Mouse (Mus musculus) naive thymus-derived CD4-positive, alpha-beta T cell, adult 2 months (primary cell): ENCODE measurements around the gene Acbd5.
"Not testable (repeated sequence)": the region's sequence is repeated elsewhere in the genome, so short reads cannot be mapped to it uniquely, and the experiment has no call there.

ENCODE experiments used
- DNase-seq: peaks from one replicate; pipeline ENCODE4 v3.0.0-alpha.2; 2011; ENCODE audit warnings: low read depth

Acbd5 gene

DNA sequence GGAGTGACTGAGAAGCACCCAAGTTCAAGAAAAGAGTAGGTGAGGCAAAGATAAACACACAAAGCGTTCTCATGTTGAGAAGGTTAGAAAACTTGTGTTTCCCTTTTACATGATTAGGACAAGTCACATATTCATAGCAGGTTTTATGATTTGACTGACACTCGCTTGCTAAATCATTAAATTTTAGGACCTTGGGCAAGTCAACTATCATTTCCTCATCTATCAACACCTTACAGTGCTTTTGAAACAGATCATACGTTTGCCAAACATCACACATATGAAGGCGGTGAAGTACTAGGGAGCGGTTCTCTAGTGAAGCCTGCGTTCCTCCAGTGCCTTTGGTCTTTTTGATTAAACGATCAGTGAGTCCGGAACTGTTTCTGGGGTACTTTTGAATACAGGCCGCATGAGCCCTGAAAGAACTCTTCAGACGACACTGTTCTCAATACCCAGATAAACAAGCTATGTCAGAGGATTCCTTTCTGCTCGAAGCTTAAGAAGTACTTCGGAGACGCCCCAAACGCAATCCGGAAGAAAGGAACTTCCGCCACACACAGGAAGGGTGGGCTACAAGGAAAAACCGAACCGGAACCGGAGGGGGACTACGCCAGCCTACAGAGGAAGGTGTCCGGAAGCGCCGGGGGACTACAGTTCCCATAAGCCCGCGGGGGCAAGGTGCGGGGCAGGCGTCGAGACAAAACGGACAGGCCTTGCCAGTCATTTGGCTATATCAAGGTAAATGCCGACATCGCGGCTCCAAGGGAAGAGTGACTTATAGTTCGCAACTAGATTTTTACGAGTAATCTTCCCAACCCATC lies at the start of gene Acbd5:
TSS of gene Acbd5 (plus strand) at position 616 of the 818 bp plus-strand sequence.
- peak; percentile 97 for DNase-seq

GRCm38 (mm10) chr2:23019170-23019569 lies 48.8 kb upstream of the Acbd5 start:
- no peak for DNase-seq

GRCm38 (mm10) chr2:23021320-23021719 lies 46.6 kb upstream of the Acbd5 start:
- no peak for DNase-seq

DNA sequence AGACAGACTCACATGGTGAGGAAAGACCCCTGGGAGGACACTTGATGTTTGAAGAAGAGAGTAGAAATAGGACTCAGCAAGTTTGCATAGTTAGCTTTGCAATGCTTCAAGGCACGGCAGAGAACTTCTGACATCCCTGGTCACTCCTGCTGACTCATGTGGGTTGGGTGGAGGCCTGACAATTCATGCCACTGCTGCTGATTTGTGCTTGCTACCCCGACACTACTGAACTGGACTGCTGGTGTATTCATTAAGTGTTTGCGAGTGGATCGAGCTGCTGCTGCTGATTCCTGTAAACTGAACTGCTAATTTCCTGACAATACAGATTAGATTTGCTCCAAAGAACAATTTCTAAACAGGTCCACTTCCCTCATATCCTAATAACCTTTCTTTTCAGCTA lies 46.2 kb upstream of the Acbd5 start:
- DNase-seq = no peak

- no peak for DNase-seq
Observed at GRCm38 (mm10) chr2:23023023-23023422, 44.9 kb upstream of the Acbd5 start.

GRCm38 (mm10) chr2:23023714-23024282 lies 44.2 kb upstream of the Acbd5 start:
- no peak for DNase-seq

DNA sequence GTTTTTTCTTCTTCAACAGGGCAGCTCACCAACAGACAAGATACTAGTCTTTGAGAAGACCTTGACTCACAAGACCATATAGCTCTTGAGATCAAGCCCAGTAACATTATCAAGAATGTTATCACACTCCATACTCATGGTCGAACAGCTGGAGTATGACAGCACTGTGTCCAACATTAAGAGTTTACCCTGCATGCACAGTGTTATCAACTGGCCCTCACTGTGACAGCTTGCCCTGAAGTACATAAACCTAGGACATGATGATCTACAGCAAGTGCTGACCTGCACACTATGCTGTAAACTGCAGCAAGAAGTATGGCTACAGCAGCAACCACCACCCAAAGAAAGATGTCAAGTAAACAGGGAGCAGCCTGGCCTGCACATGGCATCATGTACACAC lies 41.6 kb upstream of the Acbd5 start:
- DNase-seq = no peak

- no peak for DNase-seq
Observed at GRCm38 (mm10) chr2:23028826-23029225, 39.1 kb upstream of the Acbd5 start.

DNA sequence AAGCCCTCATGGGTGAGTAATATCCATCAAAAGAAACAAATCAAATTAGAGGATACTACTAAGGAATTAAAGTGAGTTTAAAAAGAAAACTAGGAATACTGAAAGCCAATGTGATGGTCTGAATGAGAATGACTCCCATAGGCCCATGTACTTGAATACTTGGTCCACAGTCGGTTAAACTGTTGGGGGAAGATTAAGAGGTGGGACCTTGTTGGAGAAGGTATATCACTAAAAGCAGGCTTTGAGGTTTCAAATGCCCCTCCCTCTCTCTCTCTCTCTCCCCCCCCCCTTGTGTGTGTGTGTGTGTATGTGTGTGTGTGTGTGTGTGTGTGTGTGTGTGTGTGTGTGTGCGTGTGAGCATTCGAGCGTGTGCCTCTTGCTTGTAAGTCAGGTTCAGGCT lies 37.3 kb upstream of the Acbd5 start:
- DNase-seq = no peak

- DNase-seq = no peak
Observed at GRCm38 (mm10) chr2:23034692-23035435, 33.1 kb upstream of the Acbd5 start.

GRCm38 (mm10) chr2:23035467-23035866 lies 32.5 kb upstream of the Acbd5 start:
- no peak for DNase-seq

DNA sequence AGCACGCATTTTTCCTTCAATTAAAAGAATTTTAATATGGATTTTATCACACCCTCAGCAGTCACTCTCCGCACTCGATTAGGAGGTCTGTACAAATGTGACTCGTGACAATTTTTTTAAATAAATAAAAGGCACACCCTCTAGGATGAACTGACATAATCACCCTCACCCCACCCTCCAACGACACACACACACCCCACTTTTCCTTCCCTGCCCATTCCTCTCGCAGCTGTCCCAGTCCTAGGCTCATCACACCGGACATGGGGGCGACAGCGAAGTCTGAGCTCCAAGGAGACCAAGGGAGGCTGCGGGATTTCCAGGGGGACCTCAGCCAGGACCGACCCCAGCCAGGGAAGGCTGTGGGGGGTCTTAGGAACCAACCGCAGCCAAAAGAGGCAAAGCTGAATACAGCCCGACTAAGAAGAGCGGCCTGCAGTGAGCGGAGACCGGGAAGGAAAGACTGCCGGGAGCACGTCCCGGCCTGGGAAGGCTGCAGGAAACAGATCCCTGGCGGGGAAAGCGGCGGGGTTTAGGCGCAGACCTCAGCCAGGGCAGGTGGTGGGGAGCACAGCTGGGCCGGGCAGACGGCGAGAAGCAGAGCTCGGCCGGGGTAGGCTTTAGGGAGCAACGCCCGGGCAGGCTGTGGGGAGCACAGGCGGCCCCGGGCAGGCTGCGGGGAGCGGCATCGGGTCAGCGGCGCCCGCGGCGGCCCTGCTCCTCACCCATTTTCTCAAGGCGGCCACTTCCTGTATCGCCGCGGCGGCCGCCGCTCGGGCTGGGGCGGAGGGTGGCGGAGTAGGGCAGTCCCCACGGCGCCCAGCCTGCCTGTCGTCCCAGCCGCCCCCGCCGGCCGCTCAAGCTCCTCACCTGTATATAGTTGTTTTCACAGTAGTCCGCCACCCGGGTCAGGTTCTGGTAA lies 28.6 kb upstream of the Acbd5 start:
- no peak for DNase-seq

DNA sequence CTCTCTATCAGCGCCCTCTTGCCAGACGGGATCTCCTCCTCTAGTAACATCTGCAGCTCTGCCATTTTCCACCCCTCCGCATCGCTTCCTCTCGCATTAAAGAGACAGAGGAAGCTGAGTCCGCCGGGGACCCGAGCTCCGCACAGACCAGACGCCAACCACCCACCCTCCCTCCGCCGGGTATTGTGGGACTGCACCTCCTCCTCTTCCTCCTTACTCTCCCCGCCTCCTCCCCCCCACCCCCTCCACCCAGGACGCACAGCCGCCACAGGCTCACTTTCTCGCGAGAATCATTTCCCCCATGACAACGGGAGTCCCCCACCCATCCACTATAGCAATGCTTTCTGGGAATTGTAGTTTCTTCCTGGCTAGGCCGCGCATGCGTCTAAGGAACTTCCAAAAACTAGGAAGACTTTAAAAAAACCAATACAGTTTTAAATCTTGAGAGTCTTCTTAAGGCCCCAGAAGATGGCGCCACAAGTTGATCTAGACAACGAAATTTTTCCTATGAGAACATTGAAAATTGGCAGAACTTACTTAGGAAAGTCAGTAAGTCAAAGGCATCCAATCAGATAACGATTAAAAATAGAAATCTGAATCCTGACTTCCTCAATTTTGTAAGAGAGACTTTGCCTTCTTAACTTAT lies 27.8 kb upstream of the Acbd5 start, which contains the start of gene Abi1:
TSS of gene Abi1 (minus strand) at position 241 of the 646 bp plus-strand sequence.
- DNase-seq = peak; percentile 97

DNA sequence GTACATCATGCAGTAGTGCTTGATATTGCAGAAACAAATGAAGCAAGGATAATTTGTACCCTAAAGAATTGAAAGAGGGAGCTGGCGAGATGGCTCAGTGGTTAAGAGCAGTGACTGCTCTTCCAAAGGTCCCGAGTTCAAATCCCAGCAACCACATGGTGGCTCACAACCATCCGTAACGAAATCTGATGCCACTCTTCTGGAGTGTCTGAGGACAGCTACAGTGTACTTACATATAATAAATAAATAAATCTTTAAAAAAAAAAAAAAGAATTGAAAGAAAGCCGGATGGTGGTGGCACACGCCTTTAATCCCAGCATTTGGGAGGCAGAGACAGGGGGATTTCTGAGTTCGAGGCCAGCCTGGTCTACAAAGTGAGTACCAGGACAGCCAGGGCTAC lies 27.3 kb upstream of the Acbd5 start:
- DNase-seq = not testable (repeated sequence)

DNA sequence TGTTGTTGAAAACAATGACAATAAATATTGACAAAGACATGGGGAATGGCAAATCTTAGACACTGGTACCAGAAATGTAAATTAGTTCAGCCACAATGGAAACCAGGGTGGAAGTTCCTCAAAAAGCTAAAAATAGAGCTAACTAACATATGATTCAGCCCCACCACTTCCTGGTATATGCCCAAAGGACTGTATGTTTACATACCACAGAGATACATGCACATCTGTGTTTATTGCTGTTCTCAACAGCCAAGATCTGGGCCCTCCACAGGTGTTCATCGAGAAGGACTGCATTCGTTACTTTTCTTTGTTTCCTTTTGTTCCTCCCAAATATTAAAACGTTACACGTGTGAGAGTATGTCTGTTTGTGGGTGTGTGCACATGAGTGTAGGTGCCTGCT lies 26.5 kb upstream of the Acbd5 start:
- no peak for DNase-seq

GRCm38 (mm10) chr2:23042189-23042588 lies 25.8 kb upstream of the Acbd5 start:
- no peak for DNase-seq

GRCm38 (mm10) chr2:23045703-23046102 lies 22.3 kb upstream of the Acbd5 start:
- DNase-seq = no peak

- DNase-seq = no peak
Observed at GRCm38 (mm10) chr2:23048006-23048405, 20.0 kb upstream of the Acbd5 start.

GRCm38 (mm10) chr2:23051890-23052289 lies 16.1 kb upstream of the Acbd5 start:
- no peak for DNase-seq

GRCm38 (mm10) chr2:23052523-23052922 lies 15.4 kb upstream of the Acbd5 start:
- DNase-seq = no peak

- DNase-seq = no peak
Observed at GRCm38 (mm10) chr2:23068370-23068737, 387 bp downstream of the Acbd5 start.
